Mouse (Mus musculus): ENCODE measurements around the gene Slc39a5.

Slc39a5 gene

GRCm38 (mm10) chr10:128410560-128410845 lies 9.5 kb upstream of the Slc39a5 start:
- DNase-seq (ENCODE audit: low spot score in 2 of 2): no peak

- peak; percentile 98 to 99 for DNase-seq (ENCODE audit: low spot score in 2 of 2)
Observed at GRCm38 (mm10) chr10:128409692-128410559, 8.9 kb upstream of the Slc39a5 start.

GRCm38 (mm10) chr10:128408591-128409535 lies 7.8 kb upstream of the Slc39a5 start:
- peak in 1 of 2 experiments; percentile 33 for DNase-seq (ENCODE audit: low spot score in 2 of 2)

GRCm38 (mm10) chr10:128403931-128404330 lies 2.9 kb upstream of the Slc39a5 start:
- DNase-seq (ENCODE audit: low spot score in 2 of 2): no peak

- DNase-seq (ENCODE audit: low spot score in 2 of 2): no peak
Observed at GRCm38 (mm10) chr10:128401638-128402037, 609 bp upstream of the Slc39a5 start.

GRCm38 (mm10) chr10:128400338-128400737 lies 691 bp downstream of the Slc39a5 start:
- no peak for DNase-seq (ENCODE audit: low spot score in 2 of 2)

- no peak for DNase-seq (ENCODE audit: low spot score in 2 of 2)
Observed at GRCm38 (mm10) chr10:128397466-128397865, 3.6 kb downstream of the Slc39a5 start.

- DNase-seq (ENCODE audit: low spot score in 2 of 2): no peak
Observed at GRCm38 (mm10) chr10:128396716-128397264, 4.2 kb downstream of the Slc39a5 start.

GRCm38 (mm10) chr10:128396017-128396673 lies 4.9 kb downstream of the Slc39a5 start:
- DNase-seq (ENCODE audit: low spot score in 2 of 2): no peak

GRCm38 (mm10) chr10:128391850-128392249 lies 9.2 kb downstream of the Slc39a5 start:
- DNase-seq (ENCODE audit: low spot score in 2 of 2): no peak

GRCm38 (mm10) chr10:128390366-128390765 lies 10.7 kb downstream of the Slc39a5 start:
- DNase-seq (ENCODE audit: low spot score in 2 of 2): no peak

GRCm38 (mm10) chr10:128389570-128389969 lies 11.5 kb downstream of the Slc39a5 start:
- peak in 1 of 2 experiments; percentile 22 for DNase-seq (ENCODE audit: low spot score in 2 of 2)

- no peak for DNase-seq (ENCODE audit: low spot score in 2 of 2)
Observed at GRCm38 (mm10) chr10:128388941-128389340, 12.1 kb downstream of the Slc39a5 start.

- DNase-seq (ENCODE audit: low spot score in 2 of 2): no peak
Observed at GRCm38 (mm10) chr10:128385902-128386301, 15.1 kb downstream of the Slc39a5 start.

- no peak for DNase-seq (ENCODE audit: low spot score in 2 of 2)
Observed at GRCm38 (mm10) chr10:128382482-128382881, 18.5 kb downstream of the Slc39a5 start.

- DNase-seq (ENCODE audit: low spot score in 2 of 2): no peak
Observed at GRCm38 (mm10) chr10:128380565-128380964, 20.5 kb downstream of the Slc39a5 start.

- DNase-seq (ENCODE audit: low spot score in 2 of 2): no peak
Observed at GRCm38 (mm10) chr10:128379260-128379659, 21.8 kb downstream of the Slc39a5 start.

- DNase-seq (ENCODE audit: low spot score in 2 of 2): no peak
Observed at GRCm38 (mm10) chr10:128378462-128378861, 22.6 kb downstream of the Slc39a5 start.

GRCm38 (mm10) chr10:128377940-128378448 lies 23.0 kb downstream of the Slc39a5 start:
- no peak for DNase-seq (ENCODE audit: low spot score in 2 of 2)

- peak; percentile 29 to 39 for DNase-seq (ENCODE audit: low spot score in 2 of 2)
Observed at GRCm38 (mm10) chr10:128377222-128377939, 23.6 kb downstream of the Slc39a5 start.
